Mouse (Mus musculus) CD4-positive, CD25-positive, alpha-beta regulatory T cell, adult 2 months (primary cell): Measurements from ENCODE around the gene Gm36079.
"Not testable (repeated sequence)": the region's sequence is repeated elsewhere in the genome, so short reads cannot be mapped to it uniquely, and the experiment has no call there.

Experiments used
- DNase-seq: peaks from one replicate; pipeline ENCODE4 v3.0.0-alpha.2; 2012; ENCODE audit warnings: low read depth, low spot score

The Gm36079 gene

DNA sequence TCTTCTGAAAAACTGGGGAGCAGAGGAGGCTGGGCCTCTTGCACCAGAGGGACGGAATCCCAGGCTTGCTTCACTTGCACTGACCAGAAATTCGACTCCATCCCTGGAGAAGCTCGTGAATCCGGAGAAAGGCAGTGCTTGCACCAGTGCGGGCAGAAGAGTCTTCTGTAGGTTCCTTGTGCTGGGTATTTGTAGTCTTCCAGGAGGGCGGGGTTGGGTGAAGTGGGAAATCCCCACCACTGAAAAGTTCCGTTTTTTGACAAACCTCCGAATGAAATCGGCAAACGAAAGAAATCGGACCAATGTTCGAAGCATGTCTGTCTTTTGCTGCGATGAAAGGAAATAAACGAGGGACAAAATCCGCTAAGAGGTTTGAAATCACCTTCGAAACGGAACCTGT lies at the start of gene Gm36079:
Gene Gm36079 (minus strand): TSS at position 101 of the 400 bp plus-strand sequence.
- DNase-seq: not testable (repeated sequence)

DNA sequence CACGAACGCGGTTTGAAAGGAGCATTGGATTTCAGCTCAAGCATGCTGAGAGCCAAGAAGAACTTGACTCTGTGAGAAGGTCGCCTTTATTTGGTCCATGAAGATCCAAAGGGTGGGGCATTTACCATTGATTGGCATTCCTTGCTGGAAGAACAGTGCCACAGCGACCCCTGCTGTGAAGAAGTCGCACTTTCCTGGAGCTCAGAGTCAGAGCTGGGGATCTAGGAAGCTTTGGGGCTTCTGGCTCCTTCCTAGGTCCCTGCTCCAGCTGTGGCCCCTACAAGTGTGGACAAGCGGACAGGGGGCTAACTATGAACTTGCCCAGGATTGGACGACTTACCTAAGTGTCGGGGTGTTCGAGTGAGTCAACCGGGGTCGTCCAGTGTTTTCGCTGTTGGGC lies 44.1 kb upstream of the Gm36079 start:
- DNase-seq: not testable (repeated sequence)

DNA sequence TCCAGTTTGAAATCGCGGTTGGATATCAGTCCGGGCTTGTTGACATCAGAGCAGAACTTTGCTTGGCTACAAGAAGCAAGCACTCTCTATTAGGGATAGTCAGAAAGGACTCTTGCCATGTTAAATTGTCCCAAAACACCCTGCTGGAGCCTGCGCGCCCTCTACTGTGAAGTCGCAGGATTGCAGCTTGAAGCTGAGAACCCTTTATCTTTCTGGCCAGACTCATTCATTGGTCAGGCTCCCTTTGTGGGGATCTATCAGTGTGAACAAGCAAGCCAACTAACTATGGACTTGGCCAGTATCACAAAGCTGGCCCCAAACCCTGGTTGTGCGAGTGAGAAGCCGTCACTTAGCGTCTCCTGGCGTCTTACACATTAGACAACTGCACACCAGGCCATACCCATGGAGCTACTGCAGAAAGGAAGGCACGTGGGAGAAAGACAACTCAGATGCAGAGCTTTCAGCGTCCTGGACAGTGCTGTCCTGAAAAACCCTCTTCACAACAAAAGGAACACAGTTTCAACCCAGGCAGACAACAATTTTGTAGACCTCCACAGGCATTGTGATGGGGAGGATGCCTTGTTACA lies 43.3 kb upstream of the Gm36079 start:
- DNase-seq: not testable (repeated sequence)

DNA sequence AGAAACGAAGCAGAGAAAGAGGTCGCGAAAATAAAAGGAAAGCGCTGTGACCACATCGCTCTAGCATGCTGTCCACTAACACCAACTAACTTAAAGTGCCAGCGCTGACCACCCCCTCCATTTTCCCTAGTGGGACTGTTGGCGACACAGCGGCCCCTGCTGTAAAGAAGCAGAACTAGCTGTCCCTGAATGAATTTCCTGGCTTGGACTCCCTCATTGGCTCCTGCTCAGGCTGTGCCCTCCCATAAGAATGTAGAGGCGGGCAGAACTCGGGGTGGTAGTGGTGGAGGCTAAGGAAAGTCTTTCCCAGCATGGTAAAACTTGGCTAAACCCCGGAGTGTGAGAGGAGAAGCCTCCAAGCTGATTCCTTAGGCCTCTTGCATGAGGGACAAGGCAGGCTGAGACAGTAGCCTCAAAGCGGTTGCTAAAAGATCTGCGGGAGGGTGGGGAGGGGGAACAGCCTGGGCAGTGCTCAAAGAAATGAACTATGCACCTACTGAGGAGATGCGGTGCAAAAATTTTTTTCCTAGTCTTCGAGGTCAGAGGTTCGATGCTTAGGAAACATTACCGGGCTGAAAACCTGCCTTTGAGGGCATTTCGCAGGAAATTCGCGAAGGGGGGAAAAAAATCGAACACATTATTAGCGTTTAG lies 36.8 kb upstream of the Gm36079 start:
- DNase-seq: not testable (repeated sequence)

DNA sequence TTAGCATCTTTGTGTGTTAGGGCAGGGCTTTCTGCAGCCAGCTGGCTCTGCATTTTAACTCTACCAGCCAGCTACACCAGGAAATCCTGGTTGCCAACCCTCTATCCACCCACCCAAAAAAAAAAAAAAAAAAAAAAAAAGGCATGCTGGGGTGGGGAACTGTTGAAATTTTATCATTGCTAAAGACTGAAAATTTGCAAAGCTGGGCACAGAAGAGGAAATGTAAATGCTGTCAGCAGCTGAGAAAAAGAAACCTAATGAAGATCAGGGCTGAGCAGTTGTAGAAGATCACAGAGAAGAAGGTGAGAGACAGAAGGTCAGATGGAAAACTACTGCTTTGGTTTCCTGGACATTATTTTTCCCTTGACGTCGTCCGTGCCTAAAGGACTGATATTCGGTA lies 36.1 kb upstream of the Gm36079 start:
- not testable (repeated sequence) for DNase-seq

DNA sequence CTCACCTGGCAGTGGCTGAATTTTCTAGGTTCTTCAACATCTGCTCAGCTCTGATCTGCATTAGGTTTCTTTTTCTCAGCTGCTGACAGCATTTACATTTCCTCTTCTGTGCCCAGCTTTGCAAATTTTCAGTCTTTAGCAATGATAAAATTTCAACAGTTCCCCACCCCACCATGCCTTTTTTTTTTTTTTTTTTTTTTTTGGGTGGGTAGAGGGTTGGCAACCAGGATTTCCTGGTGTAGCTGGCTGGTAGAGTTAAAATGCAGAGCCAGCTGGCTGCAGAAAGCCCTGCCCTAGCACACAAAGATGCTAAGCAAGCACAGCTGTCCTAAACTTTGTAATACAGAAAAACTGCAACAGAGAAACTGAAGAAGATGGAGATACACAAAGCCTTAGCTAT lies 25.3 kb upstream of the Gm36079 start, which contains the start of gene Gm21188:
Gene Gm21188 (minus strand): TSS at position 110 of the 400 bp plus-strand sequence.
- not testable (repeated sequence) for DNase-seq

DNA sequence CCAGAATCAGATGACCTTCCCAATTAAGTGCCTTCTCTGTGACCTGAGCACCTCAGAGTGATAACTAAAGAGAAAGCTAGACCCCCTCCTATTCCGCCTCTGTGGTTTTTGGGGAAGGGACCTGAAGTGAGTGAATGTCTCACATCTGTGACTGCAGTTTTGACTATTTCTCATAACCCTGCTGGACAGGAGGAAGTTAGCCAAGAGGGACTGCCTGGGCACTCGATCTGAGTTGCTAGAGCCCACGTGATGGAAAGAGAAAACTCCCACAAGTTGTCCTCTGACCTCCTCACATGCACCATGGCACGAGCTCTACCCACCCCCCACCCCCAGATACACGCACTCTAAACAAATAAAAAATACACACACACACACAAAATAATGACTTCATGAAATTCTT lies 21.8 kb upstream of the Gm36079 start:
- DNase-seq: not testable (repeated sequence)

DNA sequence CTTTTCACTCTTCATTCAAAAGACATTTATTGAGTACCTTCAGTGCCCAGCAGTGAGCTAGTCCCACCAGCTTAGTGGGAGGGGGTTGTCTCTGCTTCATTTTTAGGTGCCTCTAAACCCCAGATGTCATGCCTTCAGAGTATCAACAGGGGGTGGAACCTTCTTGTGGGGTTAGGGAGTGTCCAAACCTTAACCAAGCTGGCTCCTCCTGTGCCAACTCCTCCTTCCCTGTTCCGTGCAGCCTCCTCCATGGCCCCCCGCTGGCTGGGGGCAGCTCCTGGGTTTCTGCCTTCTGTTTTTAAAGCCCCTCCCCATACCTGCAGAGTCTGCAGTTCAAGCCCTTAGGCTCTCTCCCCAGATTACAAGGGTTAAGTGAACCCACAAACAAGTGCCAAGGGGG lies 21.4 kb upstream of the Gm36079 start:
- not testable (repeated sequence) for DNase-seq

DNA sequence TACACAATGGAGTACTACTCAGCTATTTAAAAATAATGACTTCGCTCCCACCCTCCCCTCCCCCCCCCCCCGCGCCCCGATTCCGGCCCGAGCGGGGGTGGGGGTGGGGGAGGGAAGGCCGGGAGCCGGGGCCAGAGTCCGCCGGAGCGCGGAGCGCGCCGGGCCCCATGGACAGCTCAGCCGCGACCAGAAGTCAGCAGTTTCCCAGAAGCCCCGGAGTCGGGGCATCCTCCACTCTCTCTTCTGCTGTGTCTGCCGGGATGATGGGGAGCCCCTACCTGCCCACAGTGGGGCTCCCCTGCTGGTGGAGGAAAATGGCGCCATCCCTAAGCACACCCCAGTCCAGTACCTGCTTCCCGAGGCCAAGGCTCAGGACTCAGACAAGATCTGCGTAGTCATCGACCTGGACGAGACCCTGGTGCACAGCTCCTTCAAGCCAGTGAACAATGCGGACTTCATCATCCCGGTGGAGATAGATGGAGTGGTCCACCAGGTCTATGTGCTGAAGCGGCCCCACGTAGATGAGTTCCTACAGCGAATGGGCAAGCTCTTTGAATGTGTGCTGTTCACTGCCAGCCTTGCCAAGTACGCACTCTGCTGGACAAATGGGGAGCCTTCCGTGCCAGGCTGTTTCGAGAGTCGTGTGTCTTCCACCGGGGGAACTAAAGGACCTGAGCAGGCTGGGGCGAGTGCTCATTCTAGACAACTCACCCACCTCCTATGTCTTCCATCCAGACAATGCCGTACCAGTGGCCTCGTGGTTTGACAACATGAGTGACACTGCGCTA lies 19.8 kb upstream of the Gm36079 start:
- not testable (repeated sequence) for DNase-seq

DNA sequence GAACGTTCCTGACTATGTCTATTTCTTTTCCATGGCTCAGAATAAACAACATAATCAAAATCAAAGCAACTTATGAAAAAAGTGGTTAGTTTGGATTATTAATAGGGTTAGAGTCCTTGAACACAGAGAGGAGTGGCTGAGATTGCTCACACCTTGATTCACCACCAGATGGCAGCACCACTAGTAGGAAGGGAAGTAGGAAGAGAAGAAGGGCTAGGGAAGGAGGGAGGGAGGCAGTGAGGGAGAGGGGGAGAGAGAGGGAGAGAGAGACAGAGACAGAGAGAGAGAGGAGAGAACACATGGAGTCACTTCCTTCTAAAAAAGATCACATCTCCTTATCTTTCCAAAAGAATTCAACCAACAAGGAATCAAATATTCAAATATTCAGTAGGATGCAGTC lies 14.3 kb upstream of the Gm36079 start:
- DNase-seq: peak; percentile 46

DNA sequence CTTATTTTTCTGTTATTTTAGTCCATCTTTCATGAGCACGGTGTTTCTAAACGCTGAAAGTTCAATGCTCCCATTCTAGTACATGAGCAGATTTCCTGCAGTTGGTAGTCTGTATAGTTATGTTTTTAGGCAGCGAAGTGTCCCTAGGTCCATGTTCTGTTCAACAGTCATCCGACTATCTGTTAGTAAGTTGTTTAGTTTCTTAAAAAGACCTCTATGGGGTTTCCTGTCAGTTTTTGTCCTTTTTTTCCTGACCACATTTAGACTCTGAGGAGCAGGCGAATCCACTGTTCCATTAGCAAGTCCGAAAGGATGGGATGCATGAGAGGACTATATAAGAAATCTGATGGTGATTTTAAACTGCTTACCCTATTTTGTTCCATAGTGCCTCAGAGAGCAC lies 11.1 kb upstream of the Gm36079 start:
- not testable (repeated sequence) for DNase-seq

DNA sequence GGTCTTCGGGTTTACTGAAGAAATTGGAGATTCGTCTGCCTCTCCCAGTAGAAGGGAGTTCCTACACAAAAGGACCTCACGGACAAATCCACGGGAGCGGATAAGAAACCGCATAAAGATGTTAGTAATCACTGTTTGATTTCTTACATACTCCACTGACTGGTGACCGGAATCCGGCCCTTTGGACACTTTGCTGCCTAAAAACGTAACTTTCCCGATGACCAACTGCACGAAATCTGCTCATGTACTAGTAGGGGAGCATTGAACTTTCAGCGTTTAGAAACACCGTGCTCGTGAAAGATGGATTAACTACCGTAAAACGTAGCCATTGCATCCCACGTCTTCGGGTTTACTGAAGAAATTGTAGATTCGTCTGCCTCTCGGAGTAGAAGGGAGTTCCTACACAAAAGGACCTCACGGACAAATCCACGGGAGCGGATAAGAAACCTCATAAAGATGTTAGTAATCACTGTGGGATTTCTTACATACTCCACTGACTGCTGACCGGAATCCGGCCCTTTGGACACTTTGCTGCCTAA lies 9.8 kb upstream of the Gm36079 start:
- not testable (repeated sequence) for DNase-seq

DNA sequence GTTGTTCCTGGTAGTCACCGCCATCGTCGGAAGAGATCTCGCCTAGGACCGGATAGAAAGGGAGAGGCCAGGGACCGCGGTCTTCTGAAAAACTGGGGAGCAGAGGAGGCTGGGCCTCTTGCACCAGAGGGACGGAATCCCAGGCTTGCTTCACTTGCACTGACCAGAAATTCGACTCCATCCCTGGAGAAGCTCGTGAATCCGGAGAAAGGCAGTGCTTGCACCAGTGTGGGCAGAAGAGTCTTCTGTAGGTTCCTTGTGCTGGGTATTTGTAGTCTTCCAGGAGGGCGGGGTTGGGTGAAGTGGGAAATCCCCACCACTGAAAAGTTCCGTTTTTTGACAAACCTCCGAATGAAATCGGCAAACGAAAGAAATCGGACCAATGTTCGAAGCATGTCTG lies 8.3 kb upstream of the Gm36079 start:
- DNase-seq: not testable (repeated sequence)

DNA sequence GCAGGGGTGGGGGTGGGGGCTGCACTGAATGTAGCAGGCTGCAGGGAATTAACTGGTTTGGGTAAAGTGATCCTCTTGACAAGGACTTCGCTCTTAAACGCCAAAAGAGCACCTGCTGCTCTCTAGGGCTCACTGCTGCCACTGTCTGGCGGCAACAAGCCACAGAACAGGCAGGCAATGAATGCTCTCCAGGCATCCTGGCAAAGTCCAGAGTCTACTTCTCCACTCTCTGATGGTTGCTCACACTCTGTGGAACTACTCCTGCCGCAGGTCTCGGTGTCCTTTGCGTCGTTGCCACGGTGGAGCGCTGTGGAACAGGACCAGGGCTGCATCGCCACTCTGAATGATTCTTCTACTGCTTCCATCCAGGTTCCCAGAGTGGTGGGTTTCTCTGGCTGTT lies 7.8 kb upstream of the Gm36079 start:
- DNase-seq: not testable (repeated sequence)

DNA sequence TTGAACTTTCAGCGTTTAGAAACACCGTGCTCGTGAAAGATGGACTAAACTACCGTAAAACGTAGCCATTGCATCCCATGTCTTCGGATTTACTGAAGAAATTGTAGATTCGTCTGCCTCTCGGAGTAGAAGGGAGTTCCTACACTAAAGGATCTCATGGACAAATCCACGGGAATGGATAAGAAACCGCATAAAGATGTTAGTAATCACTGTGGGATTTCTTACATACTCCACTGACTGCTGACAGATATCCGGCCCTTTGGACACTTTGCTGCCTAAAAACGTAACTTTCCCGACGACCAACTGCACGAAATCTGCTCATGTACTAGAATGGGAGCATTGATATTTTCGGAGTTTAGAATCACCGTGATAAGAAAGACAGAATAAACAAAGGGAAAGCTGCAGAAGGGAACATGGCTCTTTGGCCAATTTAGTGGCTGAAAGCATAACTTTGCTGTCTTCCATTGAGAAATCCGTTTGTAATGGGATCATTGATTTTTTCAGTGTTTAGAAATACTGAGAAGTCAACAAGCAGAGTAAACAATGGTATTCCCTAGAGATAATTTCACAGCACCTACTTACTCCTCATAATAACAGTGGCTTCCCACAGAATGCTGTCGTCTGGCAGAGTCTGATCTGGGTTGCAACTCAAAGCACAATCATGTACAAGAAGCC lies 6.8 kb upstream of the Gm36079 start:
- DNase-seq: not testable (repeated sequence)

DNA sequence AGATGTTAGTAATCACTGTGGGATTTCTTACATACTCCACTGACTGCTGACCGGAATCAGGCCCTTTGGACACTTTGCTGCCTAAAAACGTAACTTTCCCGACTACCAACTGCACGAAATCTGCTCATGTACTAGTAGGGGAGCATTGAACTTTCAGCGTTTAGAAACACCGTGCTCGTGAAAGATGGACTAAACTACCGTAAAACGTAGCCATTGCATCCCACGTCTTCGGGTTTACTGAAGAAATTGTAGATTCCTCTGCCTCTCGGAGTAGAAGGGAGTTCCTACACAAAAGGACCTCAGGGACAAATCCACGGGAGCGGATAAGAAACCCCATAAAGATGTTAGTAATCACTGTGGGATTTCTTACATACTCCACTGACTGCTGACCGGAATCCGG lies 4.9 kb upstream of the Gm36079 start:
- DNase-seq: not testable (repeated sequence)

DNA sequence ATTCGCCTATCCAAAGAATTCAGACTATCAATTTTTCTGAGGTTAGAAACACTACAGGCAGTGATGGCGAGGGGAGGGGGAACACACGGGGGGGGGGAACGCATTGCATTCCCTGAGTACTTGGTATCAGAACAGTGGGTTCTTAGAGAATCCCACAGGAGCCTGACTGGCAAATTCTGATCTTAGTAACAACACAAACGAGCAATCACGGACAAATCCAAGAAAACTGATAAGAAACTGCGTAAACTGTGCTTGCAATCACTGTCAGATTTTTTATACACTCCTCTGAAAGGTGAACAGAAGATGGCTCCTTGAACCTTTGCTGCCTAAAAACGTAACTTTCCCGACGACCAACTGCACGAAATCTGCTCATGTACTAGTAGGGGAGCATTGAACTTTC lies 557 bp upstream of the Gm36079 start:
- DNase-seq: not testable (repeated sequence)

DNA sequence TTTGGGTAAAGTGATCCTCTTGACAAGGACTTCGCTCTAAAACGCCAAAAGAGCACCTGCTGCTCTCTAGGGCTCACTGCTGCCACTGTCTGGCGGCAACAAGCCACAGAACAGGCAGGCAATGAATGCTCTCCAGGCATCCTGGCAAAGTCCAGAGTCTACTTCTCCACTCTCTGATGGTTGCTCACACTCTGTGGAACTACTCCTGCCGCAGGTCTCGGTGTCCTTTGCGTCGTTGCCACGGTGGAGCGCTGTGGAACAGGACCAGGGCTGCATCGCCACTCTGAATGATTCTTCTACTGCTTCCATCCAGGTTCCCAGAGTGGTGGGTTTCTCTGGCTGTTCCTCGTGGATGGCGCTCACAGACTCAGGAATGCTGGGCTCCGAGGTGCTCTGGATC lies 438 bp downstream of the Gm36079 start:
- DNase-seq: not testable (repeated sequence)

DNA sequence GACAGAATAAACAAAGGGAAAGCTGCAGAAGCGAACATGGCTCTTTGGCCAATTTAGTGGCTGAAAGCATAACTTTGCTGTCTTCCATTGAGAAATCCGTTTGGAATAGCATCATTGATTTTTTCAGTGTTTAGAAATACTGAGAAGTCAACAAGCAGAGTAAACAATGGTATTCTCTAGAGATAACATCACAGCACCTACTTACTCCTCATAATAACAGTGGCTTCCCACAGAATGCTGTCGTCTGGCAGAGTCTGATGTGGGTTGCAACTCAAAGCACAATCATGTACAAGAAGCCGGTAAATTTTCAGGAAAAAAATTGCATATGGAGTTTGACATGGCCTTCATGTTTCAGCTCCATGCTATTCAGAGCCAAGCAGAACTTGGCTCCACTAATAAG lies 1.2 kb downstream of the Gm36079 start:
- not testable (repeated sequence) for DNase-seq

DNA sequence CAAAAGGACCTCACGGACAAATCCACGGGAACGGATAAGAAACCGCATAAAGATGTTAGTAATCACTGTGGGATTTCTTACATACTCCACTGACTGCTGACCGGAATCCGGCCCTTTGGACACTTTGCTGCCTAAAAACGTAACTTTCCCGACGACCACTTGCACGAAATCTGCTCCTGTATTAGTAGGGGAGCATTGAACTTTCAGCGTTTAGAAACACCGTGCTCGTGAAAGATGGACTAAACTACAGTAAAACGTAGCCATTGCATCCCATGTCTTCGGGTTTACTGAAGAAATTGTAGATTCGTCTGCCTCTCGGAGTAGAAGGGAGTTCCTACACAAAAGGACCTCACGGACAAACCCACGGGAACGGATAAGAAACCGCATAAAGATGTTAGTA lies 1.8 kb downstream of the Gm36079 start:
- DNase-seq: not testable (repeated sequence)

DNA sequence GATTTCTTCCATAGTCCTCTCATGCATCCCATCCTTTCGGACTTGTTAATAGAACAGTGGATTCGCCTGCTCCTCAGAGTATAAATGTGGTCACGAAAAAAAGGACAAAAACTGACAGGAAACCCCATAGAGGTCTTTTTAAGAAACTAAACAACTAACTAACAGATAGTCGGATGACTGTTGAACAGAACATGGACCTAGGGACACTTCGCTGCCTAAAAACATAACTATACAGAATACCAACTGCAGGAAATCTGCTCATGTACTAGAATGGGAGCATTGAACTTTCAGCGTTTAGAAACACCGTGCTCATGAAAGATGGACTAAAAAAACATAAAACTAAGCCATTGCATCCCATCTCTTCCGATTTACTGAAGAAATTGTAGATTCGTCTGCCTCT lies 2.2 kb downstream of the Gm36079 start:
- not testable (repeated sequence) for DNase-seq

DNA sequence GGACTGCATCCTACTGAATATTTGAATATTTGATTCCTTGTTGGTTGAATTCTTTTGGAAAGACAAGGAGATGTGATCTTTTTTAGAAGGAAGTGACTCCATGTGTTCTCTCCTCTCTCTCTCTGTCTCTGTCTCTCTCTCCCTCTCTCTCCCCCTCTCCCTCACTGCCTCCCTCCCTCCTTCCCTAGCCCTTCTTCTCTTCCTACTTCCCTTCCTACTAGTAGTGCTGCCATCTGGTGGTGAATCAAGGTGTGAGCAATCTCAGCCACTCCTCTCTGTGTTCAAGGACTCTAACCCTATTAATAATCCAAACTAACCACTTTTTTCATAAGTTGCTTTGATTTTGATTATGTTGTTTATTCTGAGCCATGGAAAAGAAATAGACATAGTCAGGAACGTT lies 5.3 kb downstream of the Gm36079 start:
- DNase-seq: not testable (repeated sequence)
